Mouse (Mus musculus) large intestine, adult 2 months (tissue): ENCODE data around the gene Dagla. TPM values are rescaled to one million over a fixed set of nuclear protein-coding genes. Genes with fewer than 3 reads are reported as not detected.

Experiments
- DNase-seq: peaks from one replicate; pipeline ENCODE4 v3.0.0-alpha.2; 2012; ENCODE audit warnings: low read depth, low spot score
- WGBS: fragments of 180-500 bp; shearing (Covaris S2); methylation state at CpG from one replicate; pipeline ENCODE4 v1.1.7; 2018; 5-methylcytosine and 5-hydroxymethylcytosine counted together
- polyA plus RNA-seq: library from polyadenylated mRNA; depleted of rRNA; stranded (reverse); fragments of >200 nt; gene quantifications from 2 replicates; pipeline ENCODE4 v1.2.3, GENCODE M21; 2012

Gene Dagla
- polyA plus RNA-seq, 1 experiment = 7.7 TPM

DNA sequence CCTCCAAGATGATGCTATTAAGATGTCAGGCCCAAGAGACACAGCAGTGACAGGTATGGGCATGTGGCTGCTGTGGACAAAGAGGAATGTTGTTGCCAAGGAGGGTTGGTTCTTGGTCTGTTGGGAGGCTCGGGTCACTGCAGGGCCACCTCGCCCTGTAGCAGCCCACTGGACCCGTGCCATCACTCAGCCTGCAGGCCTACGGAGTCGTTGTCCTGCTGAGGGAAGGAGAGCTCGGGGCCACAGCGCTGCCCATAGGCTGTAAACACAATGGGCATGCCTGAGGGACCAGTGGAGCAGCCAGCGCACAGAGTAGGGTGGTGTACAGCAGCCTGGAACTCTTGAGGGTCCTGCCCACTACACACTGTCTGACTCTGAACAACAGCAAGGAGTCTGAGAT is 7.4 kb upstream of the Dagla start:
- DNase-seq = no peak
- WGBS = 59% methylated on average over 8 of the region's 8 CpGs

DNA sequence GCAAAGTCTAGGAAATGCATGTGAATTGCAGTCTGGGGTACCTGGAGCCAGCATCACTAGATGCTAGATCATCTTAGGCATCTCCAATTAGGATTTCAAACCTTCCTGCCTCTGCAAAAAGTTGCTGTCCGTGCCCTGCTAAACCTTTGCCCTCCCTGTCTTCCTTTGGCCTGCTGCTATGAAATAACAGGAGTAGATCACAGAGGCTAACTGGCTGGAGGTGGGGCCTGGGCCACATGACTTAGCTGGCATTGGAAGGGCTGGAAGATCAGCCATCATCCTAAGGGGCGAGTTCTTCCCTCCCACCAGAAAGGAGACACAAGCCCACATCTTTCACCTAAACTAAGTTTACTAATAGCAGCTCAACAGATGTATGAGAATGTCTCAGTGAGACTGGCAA is 4.3 kb upstream of the Dagla start:
- WGBS = 46% methylated on average over 2 of the region's 2 CpGs
- no peak for DNase-seq

DNA sequence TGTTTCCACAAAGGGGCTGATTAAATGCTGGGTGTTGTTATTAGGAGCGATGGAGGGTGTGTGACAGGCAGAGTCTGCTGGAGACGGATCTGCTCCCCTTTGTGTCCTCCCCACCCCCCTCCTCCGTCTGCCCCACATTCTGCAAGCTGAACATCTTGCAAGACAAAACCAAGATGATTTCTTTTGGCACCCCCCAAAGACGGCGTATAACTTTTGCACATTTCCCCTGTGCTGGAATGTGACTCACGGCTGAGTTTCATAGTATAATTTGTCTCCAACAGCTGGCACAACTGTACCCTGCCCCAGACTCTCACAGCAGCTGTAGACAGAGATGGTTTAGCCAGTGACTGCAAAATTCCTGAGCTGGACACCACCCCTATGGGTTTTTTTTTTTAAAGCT is 3.3 kb upstream of the Dagla start:
- DNase-seq = no peak
- WGBS = 53% methylated on average over 6 of the region's 6 CpGs

DNA sequence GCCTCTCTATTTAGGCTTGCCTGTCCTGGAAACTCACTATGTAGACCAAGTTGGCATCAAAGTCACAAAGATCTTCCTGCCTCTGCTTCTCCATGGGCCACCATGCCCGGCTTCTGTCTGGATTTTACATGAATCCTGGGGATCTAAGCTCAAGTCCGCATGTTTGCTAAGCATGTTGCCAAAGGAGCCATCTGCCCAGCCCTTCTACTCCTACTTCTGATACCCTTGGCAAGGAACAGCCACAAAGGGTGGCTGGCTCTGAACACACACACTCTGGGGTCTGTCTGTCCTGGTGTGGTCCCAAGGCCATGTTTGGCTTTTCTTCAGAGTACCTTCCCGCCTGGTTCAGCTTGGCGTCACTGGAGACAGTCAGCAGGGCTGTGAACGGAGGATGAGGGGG is 2.7 kb upstream of the Dagla start:
- DNase-seq = no peak
- WGBS = 85% methylated on average over 5 of the region's 5 CpGs

DNA sequence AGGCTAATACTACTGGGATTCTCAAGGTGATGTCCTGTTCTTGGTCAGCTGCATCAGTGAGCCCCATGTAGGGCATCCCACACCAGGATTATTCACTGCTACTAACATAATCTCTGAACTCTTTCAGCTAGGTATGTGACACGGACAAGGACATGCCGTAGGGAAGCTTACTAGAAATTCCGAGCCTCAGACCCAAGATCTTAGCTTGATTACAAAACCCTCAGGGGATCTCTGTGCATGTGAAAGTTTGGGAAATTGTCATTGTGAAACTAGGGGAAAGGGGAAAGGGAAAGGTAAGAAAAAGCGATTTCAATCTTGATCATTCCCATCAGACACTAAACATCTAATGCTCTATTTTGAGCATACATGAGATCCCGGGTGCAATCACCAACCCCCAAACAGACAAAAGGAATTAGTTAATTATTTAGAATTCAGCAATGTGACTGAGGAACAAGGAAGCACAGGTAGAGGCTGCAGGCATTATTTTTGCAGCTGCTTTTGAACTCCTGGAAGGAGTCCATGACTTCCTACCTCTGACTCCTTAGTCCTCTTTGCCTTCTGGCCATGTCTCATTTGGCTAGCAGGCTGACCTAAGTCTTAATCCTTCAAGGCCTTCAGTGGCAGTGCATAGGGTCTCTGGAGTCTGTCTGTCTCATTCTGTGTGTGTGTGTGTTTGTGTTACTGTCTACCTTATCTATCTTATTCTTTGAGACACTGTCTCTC is 2.0 kb upstream of the Dagla start:
- WGBS = 75% methylated on average over 5 of the region's 5 CpGs
- no peak for DNase-seq

DNA sequence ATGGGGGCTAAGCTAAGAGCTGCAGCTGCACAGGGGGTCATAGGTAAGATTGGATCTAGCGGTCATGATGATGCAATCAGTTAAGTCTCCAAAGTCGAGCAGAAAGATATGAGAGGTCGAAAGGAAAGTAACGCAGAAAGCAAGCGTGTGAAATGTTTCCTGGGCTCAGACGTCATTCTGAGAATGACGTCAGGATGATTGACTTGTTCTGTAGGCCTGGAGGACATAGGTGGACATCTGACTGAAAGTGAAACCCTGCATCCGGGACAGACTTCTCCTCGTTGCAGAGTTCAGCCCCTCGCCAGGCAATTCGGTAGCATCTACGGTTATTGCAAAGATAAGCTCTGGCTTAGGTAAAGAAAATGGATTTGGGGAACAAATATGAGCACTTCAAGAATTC is 963 bp upstream of the Dagla start:
- DNase-seq = no peak
- WGBS = 50% methylated on average over 12 of the region's 12 CpGs

DNA sequence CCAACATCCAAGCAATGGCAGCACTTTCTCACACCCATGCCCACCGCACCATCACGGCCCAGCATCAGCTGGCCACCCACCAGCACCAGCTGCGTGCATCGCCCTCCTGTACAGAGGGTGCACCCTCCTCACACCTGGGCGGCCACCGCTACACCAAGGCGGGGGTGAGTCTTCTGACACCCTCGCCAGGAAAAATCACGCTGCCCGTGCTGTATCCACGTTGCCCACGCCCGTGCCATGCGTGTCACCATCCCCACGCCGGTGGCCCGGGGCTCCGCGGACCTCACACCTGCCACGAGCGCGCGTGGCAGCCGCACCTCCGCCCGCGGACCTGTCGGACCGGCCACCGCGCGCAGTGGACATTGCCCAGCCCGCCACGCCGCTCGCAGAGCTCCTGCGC is 282 bp downstream of the Dagla start:
- WGBS = 5% methylated on average over 37 of the region's 37 CpGs

DNA sequence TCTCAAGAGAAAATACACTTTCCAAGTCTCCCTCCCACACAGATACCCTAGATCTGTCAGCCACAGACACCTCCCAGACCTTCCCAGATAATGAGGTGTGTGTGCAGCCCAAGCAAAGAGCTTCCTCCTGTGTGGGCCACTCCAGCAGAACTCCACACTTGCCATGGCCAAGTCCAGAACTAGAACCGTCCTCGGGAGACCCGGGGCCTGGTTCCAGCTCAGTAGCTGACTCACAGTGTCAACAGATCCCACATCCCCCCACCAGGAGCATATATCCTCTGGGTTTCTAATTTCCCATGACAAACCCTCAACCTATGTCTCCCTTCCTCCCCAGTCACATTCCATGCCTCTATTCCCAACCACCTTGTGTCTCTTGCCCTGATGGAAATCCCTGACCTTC is 1.8 kb downstream of the Dagla start:
- 63% methylated on average over 3 of the region's 3 CpGs for WGBS

More for the DNA sequence above, 282 bp downstream of the Dagla start:
- DNase-seq = no peak

DNA sequence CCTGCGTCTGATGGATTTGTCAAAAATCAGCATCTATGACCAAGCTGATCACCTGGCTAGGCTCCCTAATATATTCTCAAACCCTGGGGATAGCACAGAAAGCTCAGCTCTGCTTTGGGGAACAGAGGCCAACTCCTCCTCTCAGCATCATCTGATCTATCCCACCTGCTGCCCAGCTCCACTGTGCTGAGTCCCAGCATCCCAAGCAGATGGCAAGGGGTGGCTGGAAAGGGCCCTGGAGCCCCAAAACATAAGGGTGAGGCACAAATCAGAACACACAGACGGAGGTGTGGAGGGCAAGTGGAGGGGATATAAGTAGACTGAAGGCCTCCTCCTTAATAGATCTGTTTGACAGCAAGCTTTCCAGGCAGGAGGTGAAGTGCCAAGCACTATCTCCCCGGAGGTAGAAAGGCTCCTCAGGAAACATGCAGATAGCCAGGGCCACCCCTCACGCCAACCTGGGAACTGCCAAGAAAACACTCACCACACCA is 2.8 kb downstream of the Dagla start:
- DNase-seq = no peak
- 79% methylated on average over 4 of the region's 4 CpGs for WGBS

More for the DNA sequence above, 1.8 kb downstream of the Dagla start:
- no peak for DNase-seq

DNA sequence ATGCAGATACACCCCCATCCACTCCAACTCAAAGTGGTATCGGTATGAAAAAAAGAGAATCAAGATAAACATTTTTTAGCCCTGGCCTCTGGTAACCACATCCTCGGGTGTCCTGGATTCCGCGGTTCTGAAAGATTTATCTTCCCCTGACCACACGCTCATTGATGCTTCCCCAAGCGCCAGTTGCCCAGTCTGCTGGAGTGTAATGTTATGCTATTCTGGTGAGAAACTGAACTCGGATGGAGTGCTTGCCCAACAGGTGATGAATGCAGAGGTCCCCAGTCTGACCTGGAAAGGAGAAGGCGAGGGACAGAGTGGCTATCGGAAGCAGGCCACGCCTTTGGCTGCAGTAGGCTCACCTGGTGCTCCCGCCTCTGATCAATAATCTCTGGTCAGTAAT is 3.4 kb downstream of the Dagla start:
- DNase-seq = no peak
- WGBS = 61% methylated on average over 11 of the region's 11 CpGs

DNA sequence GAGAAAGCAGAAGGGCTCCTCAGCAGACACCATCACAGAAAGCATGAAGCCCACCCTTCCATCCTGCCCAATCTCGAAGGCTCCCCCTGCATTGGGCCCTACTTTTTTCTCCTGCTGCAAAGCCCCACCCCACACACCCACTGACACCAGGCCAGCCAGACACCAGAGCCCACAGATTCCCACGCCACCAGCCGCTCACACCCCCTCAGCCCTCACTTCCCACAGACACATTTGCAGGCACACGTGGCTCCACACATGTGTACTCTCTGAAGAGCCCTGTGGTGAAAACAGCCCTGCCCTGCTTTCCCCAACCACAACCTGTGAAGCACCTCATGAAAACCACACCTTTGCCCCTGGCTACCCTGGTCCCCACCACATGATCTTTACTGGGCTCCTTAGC is 3.9 kb downstream of the Dagla start:
- DNase-seq = no peak
- 76% methylated on average over 4 of the region's 4 CpGs for WGBS

DNA sequence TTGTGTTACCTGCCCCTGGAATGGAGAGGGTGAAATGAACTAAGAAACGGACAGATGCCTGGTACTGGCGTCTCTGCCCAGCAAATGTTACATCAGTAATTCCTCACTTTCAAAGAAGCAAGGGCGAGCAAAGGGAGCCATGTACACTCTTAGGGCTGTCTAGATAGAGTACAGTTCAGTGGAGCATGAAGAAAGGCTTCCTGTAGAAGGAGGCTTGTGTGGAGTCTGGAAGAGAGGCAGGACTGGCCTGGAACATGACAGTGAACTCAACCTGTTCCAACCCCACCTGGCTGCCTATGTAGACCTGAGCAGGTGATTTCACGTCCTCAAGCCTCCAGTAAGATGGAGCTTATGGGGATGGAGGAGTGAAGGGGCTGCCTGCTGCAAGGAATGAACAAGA is 6.4 kb downstream of the Dagla start:
- no peak for DNase-seq

DNA sequence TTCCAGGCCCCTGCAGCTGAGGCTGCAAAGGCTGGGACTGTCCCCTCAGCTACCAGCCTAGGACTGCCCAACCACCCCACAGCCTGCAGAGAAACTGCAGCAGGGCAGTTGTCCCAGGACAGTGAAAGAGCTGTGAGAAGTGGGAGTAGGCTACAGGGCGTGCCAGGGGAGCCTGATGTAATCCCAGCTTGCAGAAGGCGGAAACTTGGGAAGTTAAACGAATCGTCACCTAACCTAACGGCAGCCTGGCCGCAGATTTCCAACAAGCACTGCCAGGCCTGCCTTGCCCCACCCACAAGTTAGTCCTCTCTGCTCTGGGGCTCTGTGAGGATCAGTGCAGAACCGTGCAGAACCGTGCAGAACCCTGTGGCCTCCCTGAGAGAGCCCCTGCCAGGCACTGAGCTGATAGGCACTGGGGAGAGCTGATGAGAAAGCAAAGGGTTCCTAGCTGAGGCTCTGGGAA is 7.6 kb downstream of the Dagla start:
- 2% methylated on average over 8 of the region's 8 CpGs for WGBS
- no peak for DNase-seq

More for the DNA sequence above, 6.4 kb downstream of the Dagla start:
- WGBS = 67% methylated on average over 4 of the region's 4 CpGs

DNA sequence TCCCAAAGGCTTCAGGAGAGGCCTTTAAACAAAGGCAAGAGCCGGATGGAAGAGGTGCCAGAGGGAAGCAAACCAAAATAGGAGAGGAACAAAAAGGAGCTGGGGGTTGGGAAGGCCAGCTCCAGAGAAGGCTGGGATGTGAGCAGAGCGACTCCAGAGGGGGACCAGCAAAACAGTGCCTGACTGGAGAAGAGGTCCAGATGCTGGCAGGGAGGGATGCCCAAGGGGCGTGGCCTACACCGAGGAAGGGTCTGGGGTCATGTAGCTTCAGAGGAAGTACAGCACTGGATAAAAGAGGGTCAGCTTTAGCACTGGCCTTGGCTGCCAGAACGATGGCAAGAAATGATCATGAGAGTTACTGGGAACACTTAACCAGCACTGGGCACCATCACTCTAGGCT is 8.4 kb downstream of the Dagla start:
- 31% methylated on average over 5 of the region's 5 CpGs for WGBS
- DNase-seq = no peak

DNA sequence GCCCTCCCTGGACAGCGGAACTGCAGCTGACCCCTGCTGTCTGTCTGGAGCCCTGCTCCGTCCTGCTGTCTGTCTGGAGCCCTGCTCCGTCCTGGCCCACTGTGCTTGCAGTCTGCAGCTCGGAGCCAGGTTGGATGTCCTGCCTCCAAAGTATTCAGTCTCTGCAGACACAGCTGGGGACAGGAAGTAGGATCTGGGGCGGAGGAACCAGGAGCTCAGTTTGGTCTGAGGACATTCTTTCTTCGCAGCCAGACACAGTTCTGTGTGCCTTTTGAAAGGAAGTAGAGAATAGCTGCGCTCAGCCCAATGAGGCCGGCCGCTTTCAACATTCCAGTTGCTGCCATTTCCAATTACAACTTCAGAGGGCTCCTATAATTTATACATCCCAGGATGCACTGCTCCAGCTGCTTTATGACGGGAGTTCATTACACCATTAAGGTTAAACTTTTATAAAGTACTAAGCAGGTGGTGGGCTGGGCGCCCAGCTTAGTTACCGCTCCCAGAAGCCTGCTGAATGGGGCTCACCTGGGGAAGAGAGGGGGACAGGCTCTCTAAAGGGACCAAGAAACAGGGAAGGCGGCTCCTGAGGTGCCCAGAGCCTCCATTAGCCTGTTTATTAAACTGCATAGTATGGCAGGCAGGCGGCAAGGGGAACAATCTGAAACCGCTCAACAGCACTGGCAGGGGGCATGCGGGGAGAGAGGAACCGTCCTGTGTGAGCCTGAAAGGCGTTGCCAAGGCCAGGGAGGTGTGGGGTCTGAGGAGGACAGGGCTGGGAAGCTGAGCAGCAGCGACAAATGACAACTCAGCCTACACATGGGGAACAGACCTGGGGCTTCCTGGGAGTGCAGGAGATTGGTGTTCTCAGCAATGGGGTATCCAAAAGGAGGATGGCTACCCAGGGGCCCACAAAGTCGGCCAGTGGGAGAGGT is 9.8 kb downstream of the Dagla start:
- no peak for DNase-seq
- 17% methylated on average over 20 of the region's 20 CpGs for WGBS

DNA sequence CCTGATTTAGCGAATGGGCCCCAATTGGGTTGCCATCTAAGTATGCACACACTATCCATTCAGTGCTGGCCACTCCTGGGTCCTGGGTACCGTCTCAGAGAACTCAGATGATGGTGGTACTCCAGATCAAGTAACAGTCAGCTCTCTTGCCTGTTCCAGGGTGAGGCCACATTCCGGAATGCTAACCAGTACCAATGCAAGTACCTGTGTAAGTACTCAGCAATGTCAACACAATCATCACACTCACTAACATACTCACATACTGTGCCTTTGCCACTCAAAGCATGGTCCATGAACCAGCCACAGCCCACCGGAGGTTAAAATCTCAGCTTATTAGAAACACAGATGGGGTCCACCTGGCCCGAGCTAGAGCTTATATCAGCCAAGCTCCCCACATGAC is 10.7 kb downstream of the Dagla start:
- DNase-seq = no peak
- 67% methylated on average over 5 of the region's 5 CpGs for WGBS

DNA sequence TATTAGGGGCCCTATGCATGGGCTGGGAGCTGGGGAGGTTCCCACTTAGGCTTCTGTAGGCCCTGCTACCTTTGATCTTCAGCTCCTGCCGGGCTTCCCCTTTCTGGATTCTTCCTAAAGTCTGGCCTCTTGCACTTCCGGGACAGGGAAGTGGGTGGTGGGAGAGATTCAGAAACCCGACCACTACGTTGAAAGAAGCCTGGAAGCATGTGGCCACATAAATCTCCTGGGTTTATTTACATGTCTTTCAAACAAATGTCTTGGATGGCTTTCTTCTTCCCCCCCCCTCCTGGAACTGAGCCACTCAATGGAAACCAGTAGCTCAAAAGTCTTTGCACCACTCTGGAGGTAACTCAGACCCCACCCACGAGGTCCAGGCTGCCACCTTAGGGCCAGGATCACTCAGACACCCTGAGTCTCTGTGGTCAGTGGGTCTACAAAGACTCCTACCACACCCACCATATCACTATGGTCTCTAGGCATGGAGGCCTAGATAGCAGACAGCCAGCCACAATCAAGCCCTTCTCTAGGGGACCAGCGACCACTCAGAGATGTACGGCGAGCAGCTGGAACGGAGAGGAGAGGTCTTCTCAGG is 12.7 kb downstream of the Dagla start:
- 44% methylated on average over 9 of the region's 9 CpGs for WGBS
- DNase-seq = no peak

DNA sequence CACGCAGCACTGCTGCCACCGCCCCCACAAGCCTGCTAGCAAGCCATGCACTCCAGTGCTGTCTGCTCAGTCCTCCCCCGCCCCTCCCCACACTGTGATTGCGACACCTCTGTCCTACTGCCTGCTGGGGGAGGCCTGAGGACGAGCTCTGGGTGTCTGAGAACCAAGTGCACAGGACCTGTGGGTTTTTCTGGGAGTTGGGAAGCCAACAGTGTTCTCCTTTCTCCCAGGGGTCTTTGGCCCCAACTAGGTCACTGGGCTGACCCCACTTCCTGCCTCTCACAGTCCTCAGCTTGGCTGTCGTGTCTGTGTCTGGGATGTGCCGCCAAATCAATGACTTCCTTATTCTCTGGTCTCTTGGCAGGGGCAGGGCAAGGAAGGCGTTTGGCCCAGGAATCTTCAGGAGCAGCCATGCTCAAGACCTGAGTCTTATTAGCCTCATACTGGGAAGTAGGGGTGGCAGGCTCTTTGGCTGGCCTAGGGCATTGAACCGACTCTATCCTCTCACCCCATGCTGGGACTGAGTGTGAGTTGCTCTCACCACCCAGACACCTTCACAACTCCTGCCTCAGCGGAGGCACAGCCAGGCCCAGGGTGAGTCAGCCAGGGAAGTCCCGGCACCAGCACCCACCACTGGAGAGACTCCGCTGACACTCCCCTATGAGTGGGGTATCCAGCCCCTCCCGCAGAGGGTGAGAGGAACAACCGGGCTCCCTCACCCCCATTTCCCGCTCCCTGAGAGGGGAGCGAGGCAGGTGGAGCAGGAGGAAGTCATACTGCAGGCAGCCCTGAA is 14.3 kb downstream of the Dagla start:
- no peak for DNase-seq
- WGBS = 21% methylated on average over 16 of the region's 16 CpGs

DNA sequence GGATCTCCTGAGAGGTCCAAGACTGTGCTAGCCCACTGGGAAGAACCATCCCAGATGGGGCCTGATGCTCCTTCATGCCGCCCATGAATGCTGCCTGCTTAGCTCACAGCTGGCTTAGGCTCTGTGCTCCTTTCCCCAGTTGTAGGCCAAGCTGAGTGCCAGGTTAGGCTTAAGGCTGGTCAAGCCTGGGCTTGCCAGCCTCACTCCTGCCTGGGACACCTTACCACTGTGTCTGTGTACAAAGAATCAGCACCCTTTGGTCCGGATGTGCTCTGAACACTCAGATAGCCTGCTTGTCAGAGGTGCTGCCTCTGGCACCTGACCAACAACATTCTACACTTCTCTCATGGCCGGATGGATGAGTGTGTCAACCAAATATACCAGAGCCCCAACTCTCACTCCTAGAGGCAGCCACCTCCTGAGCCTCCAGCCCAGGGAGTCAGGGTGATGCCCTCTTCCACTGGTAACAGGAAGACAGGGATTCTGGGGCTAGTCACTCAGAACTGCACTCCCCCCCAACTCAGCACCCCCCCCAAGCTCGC is 15.0 kb downstream of the Dagla start:
- no peak for DNase-seq
- WGBS = 37% methylated on average over 4 of the region's 4 CpGs
